Mouse (Mus musculus): Measurements from ENCODE around the gene Arid5a.

DNA sequence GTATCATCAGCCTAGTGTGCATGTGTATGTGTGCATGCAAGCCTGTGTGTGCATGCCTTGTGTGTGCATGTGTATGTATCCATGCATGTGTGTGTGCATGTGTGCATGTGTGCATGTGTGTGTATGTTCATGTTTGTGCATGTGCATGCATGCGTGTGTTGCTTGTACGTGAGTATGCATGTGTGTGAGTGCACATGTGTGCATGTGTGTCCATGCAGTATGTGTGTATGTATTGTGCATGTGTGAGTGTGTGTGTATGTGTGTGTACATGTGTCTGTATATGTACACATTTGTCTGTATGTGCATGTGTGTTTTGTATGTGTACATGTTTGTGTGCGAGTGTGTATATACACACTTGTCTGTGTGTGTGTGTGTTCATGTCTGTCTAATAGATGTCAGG is 39.9 kb upstream of the Arid5a start:
- TF ChIP-seq USF1 (IDR thresholded peaks at IDR 0.05; ENCODE audit: low read depth) (no peak), POLR2A (IDR thresholded peaks at IDR 0.05; ENCODE audit: insufficient read length, low read depth) (no peak), MYOD1 (IDR thresholded peaks at IDR 0.05; ENCODE audit: control insufficient read depth in 1 of 3, insufficient read length in 2 of 3, low read depth in 2 of 3) (no peak), MAX (IDR thresholded peaks at IDR 0.05; ENCODE audit: low read depth) (no peak), CEBPB (IDR thresholded peaks at IDR 0.05; ENCODE audit: insufficient read depth, poor library complexity, severe bottlenecking) (no peak), E2F4 (IDR thresholded peaks at IDR 0.05; ENCODE audit: insufficient read depth) (no peak), POLR2AphosphoS2 (IDR thresholded peaks at IDR 0.05; ENCODE audit: insufficient read length, low read depth) (no peak), REST (IDR thresholded peaks at IDR 0.05; ENCODE audit: insufficient read depth, insufficient read length) (no peak), TCF12 (IDR thresholded peaks at IDR 0.05; ENCODE audit: insufficient read depth, poor library complexity, severe bottlenecking) (no peak)

All from myocyte (in vitro differentiated cells).